Mouse (Mus musculus): ENCODE data around the gene Cpd.

- TF ChIP-seq E2F4 (IDR thresholded peaks at IDR 0.05; ENCODE audit: insufficient read depth) (no peak), USF1 (IDR thresholded peaks at IDR 0.05; ENCODE audit: low read depth) (no peak), POLR2AphosphoS2 (IDR thresholded peaks at IDR 0.05; ENCODE audit: insufficient read length, low read depth) (no peak), CEBPB (IDR thresholded peaks at IDR 0.05; ENCODE audit: insufficient read depth, poor library complexity, severe bottlenecking) (no peak), MYOG (IDR thresholded peaks at IDR 0.05; ENCODE audit: control insufficient read depth in 1 of 3, insufficient read depth in 1 of 3, insufficient read length in 2 of 3, low read depth in 2 of 3) (no peak)
These were observed 71.3 kb downstream of the Cpd start for GRCm38 (mm10) chr11:76775533-76775932.

Data from myocyte (in vitro differentiated cells).